Mouse (Mus musculus): Measurements from ENCODE around the gene Furin. TPM values are rescaled to one million over a fixed set of nuclear protein-coding genes. Genes with fewer than 3 reads are reported as not detected.

Furin gene
- polyA plus RNA-seq, 2 experiments from 2014 or later = 10.6 to 15.2 TPM

DNA sequence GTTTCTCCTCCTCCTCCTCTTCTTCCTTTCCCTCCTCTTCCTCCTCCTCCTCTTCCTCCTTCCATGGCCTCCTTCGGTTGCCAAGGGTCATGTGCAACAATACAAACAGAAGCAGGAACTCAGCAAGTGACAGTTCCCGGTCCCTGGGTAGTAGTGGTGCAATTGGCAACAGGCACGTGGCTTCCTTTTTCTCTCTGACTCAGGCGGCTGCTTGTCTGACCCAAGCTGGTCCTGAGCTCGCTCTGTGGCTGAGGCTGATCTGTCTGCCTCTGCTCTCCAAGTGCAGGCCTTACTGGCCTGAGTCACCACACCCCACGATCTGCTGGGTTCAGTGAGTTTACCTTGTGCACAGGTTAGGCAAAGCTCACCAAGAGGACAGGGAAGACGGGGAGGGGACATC is 21.1 kb upstream of the Furin start:
- ATAC-seq = no peak

DNA sequence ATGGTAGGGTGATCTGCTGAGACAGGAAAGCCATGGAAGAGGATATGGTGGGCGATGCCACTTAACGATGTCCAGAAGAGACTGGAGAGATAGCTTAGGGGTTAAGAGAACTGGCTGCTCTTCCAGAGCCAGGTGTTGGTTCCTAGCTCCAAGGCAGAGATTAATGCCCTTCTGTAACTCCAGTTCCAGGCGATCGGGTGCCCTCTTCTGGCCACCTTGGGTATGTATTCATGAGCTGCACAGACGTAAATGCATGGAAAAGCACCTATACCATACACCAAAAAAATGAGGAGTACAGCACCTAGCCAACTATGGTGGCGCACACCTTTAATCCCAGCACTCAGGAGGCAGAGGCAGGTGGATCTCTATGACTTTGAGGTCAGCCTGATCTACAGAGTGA is 19.5 kb upstream of the Furin start:
- no peak for ATAC-seq

DNA sequence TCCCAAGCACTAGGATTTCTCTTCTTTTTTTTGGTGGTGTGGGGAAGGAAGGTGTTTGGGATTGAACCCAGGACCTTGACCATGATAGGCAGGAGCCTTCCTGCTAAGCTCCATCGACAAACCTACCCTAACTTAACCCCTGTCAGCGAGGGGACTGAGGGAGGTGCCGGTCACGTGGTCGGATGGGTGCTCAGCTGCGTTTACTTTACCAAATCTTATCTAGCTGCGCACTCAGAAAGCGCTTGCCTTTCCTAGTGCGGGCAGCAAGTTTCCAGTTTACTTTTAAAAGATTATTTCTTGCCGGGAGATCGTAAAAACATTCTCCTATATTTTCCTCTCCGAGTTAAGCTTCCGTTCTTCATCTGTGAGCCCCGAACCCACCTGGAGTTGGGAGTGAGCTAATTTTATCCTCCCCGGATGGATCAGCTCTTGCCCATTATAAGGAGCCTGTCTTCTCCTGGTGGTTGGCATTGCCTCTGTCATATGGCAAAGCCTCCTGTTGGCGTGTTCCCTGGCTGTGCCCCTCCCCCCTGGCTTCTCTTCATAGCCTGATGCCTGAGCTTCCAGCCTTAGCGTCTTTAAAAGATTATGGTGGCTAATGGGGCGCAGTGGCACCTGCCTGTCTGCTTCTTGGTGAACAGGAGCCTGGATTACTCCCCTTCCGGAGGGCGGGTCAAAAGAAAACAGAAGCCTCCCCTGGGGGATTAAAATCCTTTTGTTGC is 17.7 kb upstream of the Furin start:
- no peak for ATAC-seq

DNA sequence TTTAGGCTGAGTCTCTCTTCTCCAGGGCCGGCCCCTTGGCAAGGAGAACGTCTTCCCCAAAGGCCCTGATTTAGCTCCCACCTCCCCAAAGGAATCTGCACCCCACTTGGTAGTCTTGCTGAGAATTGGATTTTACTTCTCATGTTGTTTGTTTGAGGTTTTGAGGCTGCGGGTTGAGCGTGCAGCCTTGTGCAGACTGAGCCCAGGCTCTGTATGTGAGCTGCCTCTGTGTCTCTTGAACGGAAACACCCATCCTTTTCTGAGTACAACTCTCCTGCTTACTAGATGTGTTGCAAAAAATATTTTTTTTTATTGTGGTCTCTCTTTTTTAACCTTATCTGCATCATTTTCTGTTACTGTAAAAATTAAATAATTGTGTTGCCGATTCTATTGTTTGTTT is 16.3 kb upstream of the Furin start:
- peak; percentile 45 for ATAC-seq

DNA sequence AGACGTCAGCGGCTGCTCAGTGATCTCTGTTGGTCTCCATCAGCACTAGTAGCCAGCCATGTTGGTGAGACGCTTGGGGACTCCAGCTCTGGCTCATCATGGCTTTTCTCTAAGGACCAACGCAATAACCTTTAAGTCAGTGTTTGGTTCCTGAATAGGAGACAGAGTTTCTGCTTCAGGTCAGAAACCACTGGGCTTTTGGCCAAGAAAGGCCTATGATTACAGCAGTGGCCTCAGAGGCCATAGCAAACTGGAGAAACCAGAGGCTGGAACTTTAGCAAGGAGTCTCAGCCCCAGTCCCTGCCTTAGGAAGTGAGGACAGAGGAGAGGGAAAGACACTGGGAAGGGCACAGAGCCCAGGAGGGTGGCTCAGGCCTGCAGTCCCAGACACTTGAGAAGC is 15.3 kb upstream of the Furin start:
- no peak for ATAC-seq

DNA sequence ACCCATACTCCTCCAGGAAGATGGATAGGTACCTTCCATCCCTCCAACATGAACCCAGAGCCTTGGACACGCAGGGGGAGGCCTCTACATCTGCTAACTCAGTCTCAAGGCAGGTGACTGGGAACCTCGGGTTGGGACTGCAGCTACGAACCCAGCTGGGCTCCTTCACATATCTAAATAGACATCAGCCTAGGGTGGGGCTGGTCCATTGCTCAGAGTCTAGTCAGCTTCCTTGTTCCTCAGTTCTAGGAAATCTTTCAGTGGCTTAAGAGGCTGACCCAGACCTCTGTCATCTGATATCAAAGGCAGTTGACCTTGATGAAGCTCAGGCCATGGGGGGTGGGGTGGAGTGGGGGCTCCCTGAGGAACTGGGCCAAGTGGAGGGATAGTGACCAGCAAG is 14.0 kb upstream of the Furin start:
- ATAC-seq = no peak

DNA sequence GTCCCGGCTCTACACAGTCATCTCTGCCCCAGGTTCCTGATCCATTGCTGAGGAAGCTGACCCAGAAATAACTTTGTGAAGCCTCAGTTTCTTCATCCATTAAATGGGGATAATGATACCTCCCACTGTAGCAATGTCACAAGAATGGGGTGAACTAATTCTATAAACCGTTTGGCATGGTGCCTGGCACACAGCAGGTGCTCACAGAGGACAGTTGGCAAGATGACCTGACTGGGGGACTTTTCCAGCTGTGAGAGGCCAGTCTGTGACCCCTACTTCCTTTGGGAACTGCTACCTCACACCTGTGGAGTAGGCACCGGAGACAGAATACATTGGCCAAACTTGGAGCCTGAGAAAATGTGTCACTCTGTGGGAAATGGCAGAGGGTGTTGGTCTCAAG is 12.8 kb upstream of the Furin start:
- no peak for ATAC-seq

DNA sequence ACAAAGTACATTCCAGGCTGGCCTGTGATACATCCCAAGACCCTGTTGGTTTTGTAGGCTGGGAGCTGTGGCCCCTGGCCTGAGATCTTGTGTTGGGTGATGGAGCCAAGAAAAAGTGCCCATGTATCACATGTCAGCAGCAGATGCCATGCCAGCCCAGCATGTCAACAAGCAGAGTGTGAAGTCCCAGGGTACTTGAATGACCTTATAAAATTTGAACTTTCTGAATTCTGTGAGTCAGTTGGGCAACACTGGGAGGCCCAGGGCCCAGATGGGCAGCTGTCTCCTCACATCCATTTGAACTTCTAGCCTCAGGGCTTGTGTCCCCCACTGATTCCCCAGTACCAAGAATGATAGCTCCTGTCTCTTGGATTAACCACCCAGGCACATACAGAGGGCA is 12.4 kb upstream of the Furin start:
- no peak for ATAC-seq

DNA sequence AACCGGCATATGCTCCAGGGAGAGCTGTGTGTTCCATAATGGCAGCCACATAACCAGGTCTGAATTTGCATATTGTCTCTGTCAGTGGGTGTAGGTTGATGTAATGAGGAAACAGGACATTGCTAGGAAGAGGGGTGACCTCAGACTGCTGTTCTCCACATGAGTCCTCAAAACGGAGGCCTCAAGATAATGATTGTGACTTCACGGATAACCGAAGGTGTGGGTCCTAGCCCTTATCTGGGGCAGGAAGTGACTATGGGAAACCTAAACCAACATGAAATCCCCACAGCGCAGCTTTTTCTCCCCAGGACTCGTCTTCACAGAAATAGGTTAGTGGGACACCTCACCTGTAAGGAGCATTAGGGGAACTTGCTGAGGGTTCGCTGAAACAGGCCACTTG is 11.7 kb upstream of the Furin start:
- peak; percentile 79 for ATAC-seq

DNA sequence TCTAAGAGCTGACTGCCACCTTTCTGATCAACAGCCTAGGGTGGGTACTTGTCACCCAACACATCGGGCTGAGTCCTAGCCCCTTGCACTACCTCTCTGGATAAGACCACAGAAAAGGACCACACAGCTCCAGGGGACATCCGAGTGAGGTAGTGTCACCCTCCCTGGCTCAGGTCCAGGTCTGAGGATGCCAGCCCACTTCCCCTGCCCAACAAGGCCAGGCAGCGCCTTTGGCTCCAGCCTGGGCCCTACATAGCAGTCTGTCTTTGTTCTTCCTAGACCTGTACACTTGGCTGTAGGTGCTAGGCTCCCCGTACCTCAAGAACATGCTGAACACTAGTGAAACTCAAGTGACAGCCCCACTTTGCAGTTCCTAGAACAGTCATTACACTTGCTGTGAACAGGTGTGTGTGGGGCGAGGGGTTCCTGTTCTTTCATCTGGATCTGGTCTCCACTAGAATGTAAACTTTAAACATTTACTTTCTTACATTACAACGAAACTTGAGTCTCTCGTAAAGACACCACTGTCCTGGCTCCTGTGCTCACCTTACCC is 9.1 kb upstream of the Furin start:
- no peak for ATAC-seq

DNA sequence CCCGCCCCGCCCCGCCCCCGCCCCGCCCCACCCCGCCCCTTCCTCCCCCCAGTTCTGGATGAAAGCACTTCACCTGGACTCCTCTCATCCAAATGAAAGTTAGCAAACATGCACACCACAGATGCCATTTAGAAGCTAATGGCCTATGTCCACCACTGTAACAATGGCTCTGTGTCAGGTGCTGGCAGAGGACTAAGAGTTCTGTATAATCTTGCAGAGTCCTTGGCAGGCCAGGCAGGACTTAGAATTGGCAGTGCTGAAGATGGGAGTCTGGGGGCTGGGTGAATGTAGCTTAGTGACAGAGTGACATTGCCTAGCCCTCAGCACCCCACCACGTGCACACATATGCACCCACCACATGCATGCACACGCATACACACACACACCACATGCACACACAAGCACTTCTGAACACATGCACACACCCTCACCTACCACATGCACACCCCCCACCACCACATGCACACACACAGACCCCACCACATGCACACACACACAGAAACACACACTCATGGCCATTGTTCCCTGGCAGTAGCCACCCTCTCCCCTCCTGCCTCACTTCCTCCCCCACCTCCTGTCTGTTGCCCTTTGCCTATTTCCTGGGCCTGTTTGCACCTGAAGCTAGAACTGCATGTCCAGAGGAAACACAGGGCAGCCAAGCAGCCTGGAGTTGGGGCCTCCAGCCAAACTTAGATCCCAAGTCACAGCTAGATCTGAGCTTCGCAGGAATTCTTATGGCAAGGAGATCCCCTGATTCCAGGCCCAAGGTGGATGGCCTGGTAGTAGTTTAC is 8.5 kb upstream of the Furin start:
- ATAC-seq = no peak

DNA sequence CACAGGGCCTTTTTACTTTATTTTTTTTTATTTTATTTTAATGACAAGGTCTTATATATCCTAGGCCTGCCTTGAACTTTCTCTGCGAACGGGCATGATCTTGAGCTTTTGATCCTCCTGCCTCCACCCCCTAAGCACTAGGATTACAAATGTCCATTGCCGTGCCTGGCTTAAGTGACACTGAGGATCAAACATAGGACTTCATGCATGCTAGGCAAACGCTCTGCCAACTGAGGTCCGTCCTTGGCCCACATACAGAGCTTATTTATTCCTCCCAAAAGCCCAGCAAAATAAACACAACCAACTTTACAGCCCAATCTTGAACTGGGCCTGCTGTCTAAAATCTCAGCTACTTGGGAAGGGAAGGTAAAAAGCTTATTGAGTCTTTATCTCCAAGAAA is 7.5 kb upstream of the Furin start:
- ATAC-seq = no peak

DNA sequence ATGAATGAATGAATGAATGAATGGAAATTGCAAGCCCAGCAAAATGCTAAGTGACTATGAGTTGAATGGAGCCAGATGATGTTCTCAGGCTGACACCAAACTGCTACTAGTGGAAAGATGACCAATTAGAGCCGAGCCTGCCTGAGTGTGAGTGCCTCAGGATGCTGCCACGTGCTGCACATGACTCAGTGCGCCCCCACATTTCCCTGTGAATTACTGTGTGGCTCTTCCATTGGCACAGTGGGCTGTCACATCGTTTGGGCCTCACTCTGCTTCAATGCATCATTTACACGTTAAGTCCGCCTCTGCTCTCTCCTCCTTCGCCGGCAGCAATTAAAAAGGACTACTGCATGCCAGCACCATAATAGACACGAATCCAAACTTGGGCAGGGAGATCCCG is 7.0 kb upstream of the Furin start:
- no peak for ATAC-seq

DNA sequence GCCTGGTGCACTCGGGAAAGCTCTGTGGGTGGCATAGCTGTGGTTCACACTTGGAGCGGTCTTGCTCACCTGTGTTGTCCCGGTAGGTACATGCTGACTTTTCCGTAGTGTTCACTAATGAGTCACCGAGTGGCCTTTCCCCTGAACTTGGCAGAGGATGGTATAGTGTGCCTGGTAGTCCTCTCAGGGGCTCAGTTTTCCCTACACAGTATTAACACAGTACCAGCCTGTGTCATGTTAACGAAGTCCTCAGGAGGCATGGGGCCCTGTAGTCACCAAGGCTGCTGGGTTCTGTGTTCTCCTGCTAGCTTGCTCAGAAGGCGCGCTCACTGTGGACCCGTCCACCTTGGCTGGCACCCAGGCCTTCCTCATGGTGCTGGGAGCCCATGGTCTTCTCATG is 5.1 kb upstream of the Furin start:
- no peak for ATAC-seq

DNA sequence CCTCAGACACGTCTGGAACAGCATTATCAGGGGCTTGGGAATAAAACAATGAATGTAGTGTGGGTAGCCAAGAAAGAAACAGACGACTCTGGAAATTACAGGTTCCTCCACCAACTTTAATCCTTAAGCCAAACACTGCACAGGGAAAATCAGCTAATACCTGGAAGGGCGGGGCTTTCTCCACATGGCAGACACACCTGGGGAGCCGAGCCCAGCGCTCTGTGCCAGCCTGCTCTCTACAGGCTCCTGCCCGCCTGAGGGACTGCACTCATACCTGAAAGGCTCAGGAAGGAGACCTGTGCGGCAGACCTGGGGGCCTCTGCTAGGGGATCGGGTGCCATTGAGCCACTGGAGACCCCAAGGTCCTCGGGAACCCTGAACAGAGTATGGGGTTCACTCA is 2.5 kb upstream of the Furin start:
- ATAC-seq = no peak

DNA sequence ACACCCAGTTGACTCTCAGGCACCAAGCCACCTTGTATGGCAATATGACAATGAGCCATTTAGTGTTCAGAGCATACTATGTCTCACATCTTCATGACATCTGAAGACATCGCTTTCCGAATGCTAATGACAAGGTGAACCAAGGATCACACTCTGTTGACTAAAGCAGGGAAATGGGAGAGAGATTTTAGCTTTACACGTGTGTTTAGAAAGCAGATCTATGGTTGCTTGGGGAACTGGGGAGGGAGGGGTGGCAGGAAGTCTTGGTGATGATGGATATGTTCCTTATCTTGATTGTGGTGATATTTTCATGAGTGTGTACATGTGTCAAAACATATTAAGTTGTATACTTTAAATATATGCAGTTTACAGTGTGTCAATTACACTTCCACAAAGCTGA is 950 bp upstream of the Furin start:
- ATAC-seq = no peak

DNA sequence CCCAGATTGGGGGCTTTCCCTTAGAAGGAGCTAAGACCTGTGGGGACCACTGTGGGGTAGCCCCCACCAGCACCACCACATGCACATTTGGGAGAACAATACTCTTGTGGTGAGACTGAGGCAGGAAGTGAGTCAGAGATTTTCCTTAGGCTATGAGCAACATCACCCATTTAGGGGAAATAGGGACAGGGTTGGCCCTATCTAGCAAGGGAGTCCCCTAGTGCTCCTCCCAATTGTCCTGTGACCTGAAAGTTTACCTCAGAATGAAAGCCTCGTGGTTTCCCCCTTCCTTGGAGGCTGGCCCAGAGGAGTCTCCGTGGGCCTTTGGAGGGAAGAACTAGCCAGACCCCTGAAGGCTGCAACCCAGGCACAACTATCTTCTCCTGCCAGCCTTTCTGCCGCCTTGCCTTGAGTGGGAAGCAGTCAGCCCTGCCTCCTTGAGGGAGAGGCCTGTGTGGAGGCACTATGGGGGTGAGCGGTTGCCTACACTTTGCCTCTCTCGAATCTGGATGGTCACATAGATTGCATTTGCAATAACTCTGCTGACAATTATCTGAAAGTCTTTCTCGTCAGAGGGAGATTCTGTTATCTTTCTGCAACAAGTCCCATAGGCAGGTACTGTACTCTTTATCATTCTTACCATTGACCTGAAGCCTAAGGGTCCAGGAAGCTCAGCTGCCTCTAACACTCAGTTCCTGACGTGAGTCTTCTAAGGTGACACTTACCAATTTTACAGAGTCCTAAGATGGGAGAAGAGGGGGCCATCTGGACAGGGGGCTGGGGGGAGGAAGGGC is 938 bp downstream of the Furin start:
- ATAC-seq = peak; percentile 64

DNA sequence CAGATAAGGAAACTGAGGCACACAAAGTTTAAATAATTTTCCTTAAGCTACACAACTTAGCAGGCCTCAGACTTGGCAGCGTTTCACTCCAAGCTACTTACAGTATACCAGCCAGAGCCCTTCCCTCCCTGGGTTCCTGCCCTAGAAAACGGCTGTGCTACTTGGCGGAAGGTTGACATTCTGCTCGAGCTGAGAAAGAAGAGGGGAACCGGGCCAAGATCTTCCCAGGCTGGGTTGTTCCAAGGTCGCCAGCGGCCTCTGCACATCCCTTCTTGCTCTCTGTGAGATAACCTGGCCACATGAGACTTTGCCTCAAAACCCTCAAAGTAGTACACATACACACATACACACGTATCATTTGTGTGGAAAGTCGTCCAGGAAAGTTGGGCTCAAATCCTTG is 1.7 kb downstream of the Furin start:
- ATAC-seq = no peak

DNA sequence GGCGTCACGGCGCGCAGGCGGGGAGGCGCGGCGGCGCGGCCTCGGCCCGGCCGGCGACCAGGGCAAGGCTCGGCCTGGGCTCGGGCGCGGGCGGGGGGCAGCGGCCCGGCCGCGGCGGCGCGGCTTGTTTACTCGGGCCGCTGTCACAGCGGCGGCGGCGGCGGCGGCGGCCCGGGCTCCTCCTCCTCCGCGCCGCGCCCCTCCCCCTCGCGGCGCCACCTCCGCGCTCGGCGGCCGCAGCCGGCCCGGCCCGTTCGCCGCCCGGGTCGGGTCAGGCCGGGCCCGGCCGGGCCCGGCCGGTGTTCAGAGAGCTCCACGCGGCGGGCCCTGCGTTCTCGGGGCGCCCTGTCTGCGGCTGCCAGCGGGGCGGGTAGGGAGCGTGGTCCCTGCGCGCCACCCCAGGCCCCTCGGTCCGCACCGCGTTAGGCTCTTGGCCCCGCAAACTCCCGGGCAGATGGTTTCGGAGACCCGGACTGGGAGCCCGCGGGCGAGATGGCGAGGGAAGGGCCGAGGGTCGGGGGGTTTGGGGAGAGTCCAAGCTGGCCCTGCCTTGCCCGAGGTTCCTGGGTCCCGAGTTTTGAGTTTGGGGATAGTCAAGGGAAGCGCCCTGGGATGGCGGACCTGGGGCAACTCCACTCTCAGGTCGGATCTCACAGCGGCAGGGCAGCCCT is 2.5 kb downstream of the Furin start:
- peak; percentile 28 for ATAC-seq

DNA sequence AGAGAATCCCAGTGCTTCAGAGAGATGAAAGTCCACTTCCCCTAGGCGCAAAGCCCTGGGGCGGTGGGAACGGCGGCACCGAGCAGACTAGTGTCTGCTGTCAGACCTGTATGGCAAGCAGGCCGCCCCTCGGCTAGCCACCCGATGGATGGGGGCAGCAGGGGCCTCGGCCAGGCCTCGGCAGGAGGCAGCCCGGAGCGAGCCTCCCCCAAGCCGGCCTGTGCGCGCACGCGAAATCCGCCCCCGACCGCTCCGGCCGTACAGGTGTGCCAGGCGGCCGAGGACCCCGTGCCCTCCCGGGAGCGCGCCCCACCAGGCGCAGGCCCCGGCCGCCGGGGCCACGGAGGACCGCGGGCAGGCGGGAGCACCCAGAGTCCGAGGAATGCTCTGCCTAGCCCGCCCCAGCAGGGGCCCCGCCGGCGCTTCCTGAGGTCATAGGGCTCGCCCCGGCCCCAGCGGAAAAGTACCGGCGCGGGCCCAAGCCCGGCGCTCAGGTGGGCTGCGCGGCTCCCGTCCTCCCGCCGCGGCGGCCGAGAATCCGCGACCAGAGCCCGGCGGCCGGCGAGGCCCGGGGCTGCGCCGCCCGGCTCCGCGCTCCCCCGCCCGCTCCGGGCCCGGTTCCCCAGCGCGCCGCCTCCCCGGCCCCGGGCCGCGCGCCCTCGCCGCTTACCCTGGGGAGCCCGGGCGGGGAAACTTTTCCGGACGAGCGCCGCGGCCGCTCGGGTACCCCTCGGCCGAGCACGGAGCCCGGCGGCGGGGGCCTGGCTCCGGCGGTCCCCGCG is 3.2 kb downstream of the Furin start:
- ATAC-seq = peak; percentile 20

DNA sequence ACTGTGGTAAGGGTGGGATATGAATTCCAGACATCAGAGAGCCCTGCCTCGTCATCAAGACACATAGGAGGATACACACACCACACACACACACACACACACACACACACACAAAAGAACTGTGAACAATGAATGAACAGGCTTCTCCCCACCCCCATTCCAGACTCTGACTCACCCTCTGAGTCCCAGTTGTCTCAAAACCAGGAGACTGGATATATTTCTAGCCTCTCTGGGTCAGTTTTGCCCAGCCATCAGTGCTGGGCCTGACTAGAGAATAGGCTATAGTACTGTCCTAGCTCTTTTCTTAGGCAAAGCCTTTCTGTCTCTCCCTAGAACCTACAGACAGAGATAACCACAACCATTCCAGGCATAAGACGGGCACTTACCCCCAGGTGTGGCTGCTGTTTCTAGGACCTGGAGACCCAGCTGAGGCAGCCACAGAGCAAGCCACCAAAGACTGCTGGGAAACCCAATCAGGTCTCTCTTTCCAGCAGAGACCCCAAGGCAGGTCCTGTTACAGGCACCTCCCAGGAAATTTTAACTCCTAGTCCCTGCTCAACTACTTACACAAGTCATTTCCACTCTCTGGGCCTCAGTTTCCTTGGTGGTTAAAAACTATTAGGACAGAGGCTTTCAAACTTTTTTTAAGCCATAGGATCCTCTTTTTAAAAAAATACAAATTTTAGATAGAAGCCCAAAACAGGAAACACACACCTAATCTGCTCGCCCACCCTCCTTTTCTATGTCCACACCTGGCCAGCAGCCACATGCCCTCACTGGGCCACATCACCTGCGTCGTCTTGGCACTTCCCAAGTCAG is 4.0 kb downstream of the Furin start:
- ATAC-seq = no peak
